In genomic region chr5:24034091-24034490, GRCm38 (mm10) we compare ENCODE assay signal across 16 mouse cellular contexts.
"Had no signal": no experiment of that assay in that cellular context is flagged by ENCODE, and none has a peak within 500 bp of the region (broad histone marks: within the 10 kb centered on the region; RNA-seq: fewer than 3 reads in every experiment).

No protein-coding gene starts in this region.

- DNase-seq: kidney, adult 8-10 months; kidney, postnatal 10 days; kidney, postnatal 36 days; liver, embryonic 13.5 days; lung, adult 2 months; right cerebral cortex, adult 18-20 months; right cerebral cortex, postnatal 14 days; right cerebral cortex, postnatal 4 days; thymus, adult 2 months; thymus, postnatal 14 days; thymus, postnatal 4 days had no signal

- H3K4me1 ChIP-seq: neural tube, embryonic 12.5 days had no signal

- H3K4me3 ChIP-seq: kidney, embryonic 15.5 days; liver, embryonic 13.5 days; midbrain, embryonic 15.5 days; neural tube, embryonic 12.5 days; neural tube, embryonic 15.5 days had no signal

- H3K27ac ChIP-seq: kidney, embryonic 15.5 days; midbrain, embryonic 15.5 days; neural tube, embryonic 12.5 days; neural tube, embryonic 15.5 days; stomach, postnatal 0 days had no signal
